Mouse (Mus musculus): ENCODE data around the gene Dmrt1. TPM values are rescaled to one million over a fixed set of nuclear protein-coding genes. Genes with fewer than 3 reads are reported as not detected.

The Dmrt1 gene
- polyA plus RNA-seq, 1 experiment from 2014 or later = not detected

DNA sequence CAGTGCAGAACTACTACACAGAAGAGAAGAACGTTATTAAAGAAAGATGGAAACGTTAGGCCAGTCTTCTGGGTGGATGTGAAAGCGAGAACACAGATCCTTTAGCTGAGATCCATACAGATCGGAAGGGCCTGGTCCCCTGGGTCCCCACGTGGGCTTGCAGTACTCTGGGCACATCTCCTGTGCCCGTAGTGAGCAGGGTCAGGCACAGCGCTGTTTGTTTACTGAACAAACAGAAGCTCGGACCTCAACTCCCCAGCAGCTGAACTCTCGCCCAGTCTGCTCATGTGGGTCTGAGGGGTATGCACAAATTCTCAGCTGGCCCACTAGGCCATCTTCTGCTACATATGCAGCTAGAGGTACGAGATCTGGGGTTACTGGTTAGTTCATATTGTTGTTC, 145.1 kb downstream of the Dmrt1 start:
- Histone ChIP-seq H3K4me2 (replicated peaks; ENCODE audit: low read depth, low read length) (no peak overlapping the region), H3K9me3 (ENCODE audit: control insufficient read depth, low read depth, low read length) (no peaks in the 10 kb centered on the region), H3K9ac (replicated peaks; ENCODE audit: low read depth, low read length) (no peak overlapping the region), H3K4me1 (ENCODE audit: control insufficient read depth, insufficient read depth, low read length) (peaks cover 8% of the 10 kb centered on the region; the same call in 1 of the 2 replicates), H3K36me3 (ENCODE audit: control insufficient read depth, insufficient read depth, low read length) (no peaks in the 10 kb centered on the region), H3K4me3 (ENCODE audit: low read depth, low read length) (no peak overlapping the region), H3K27me3 (ENCODE audit: control insufficient read depth, insufficient read depth, low read length) (no peaks in the 10 kb centered on the region), H3K27ac (ENCODE audit: low read length) (no peak overlapping the region)
- WGBS = 61% methylated on average over 10 of the region's 10 CpGs
- ATAC-seq (ENCODE audit: insufficient number of reproducible peaks, insufficient read depth, low FRiP score, low read depth) = no peak

- H3K4me1 ChIP-seq (ENCODE audit: control insufficient read depth, insufficient read depth, low read length) = peaks cover 8% of the 10 kb centered on the region; the same call in 1 of the 2 replicates
- H3K27me3 ChIP-seq (ENCODE audit: control insufficient read depth, insufficient read depth, low read length) = no peaks in the 10 kb centered on the region
- H3K27ac ChIP-seq (ENCODE audit: low read length) = no peak overlapping the region
- no peak overlapping the region for H3K9ac ChIP-seq (replicated peaks; ENCODE audit: low read depth, low read length)
- no peaks in the 10 kb centered on the region for H3K9me3 ChIP-seq (ENCODE audit: control insufficient read depth, low read depth, low read length)
- no peak for ATAC-seq (ENCODE audit: insufficient number of reproducible peaks, insufficient read depth, low FRiP score, low read depth)
- 64% methylated on average over 5 of the region's 5 CpGs for WGBS
- no peak overlapping the region for H3K4me3 ChIP-seq (ENCODE audit: low read depth, low read length)
- H3K4me2 ChIP-seq (replicated peaks; ENCODE audit: low read depth, low read length) = no peak overlapping the region
- H3K36me3 ChIP-seq (ENCODE audit: control insufficient read depth, insufficient read depth, low read length) = no peaks in the 10 kb centered on the region
Measured at GRCm38 (mm10) chr19:25652560-25652959, 147.1 kb downstream of the Dmrt1 start.

Other genes with a start within 250 kb of the Dmrt1 start
- 1.0 and 1.9 TPM in 2 replicates for gene Dmrt3, start 104.7 kb downstream of the Dmrt1 start, polyA plus RNA-seq (2014; fragmentation: Nextera tagmentation; extraction: Ambion mirVana)
- gene Dmrt2, start 166.8 kb downstream of the Dmrt1 start, polyA plus RNA-seq (2014; fragmentation: Nextera tagmentation; extraction: Ambion mirVana) = 1.9 and 2.1 TPM in 2 replicates

Data from stomach, embryonic 14.5 days (tissue).